Mouse (Mus musculus) neural tube, embryonic 11.5 days (tissue): ENCODE results near the gene Xcl1. TPM values are rescaled to one million over a fixed set of nuclear protein-coding genes. Genes with fewer than 3 reads are reported as not detected.

Source experiments
- ATAC-seq: fragments of 200-750 bp; cut with Nextera tagmentation; 2 replicates; pipeline ENCODE4 v1.8.0; 2017; ENCODE audit warnings: moderate number of reproducible peaks, mild to moderate bottlenecking, moderate TSS enrichment, moderate library complexity; ENCODE audit not compliant: insufficient read depth, low FRiP score, low TSS enrichment
- DNase-seq: peaks from one replicate; pipeline ENCODE4 v3.0.0-alpha.2; 2015; ENCODE audit warnings: low spot score
- H3K27ac ChIP-seq: fragments of 300-500 bp; sonication (generic); 2 replicates; pipeline ENCODE4 v1.5.1; 2014; ENCODE audit warnings: low read depth, mild to moderate bottlenecking, low read length
- H3K27me3 ChIP-seq: fragments of 300-500 bp; sonication (generic); 2 replicates; pipeline ENCODE4 v1.6.1; 2014; ENCODE audit warnings: mild to moderate bottlenecking, low read length, mixed read lengths; ENCODE audit not compliant: control insufficient read depth, insufficient read depth
- H3K36me3 ChIP-seq: fragments of 300-500 bp; sonication (generic); 2 replicates; pipeline ENCODE4 v1.6.1; 2014; ENCODE audit warnings: mild to moderate bottlenecking, low read length, moderate library complexity, mixed read lengths; ENCODE audit not compliant: control insufficient read depth, insufficient read depth
- H3K4me1 ChIP-seq: fragments of 300-500 bp; sonication (generic); 2 replicates; pipeline ENCODE4 v1.6.1; 2014; ENCODE audit warnings: low read length, mixed read lengths; ENCODE audit not compliant: control insufficient read depth, insufficient read depth
- H3K4me2 ChIP-seq: fragments of 300-500 bp; sonication (generic); 2 replicates; pipeline ENCODE4 v1.6.1; 2014; ENCODE audit warnings: low read depth, mild to moderate bottlenecking, moderate library complexity
- H3K4me3 ChIP-seq: fragments of 300-500 bp; sonication (generic); 2 replicates; pipeline ENCODE4 v1.5.1; 2014; ENCODE audit warnings: low read depth, low read length
- H3K9ac ChIP-seq: fragments of 300-500 bp; sonication (generic); 2 replicates; pipeline ENCODE4 v1.6.1; 2014; ENCODE audit warnings: mild to moderate bottlenecking, low read length
- H3K9me3 ChIP-seq: fragments of 300-500 bp; sonication (generic); 2 replicates; pipeline ENCODE4 v1.6.1; 2016; ENCODE audit warnings: low read length; ENCODE audit not compliant: control insufficient read depth
- WGBS: fragments of 180-500 bp; shearing (Covaris S2); extraction: QIAGEN DNeasy Blood & Tissue Kit; methylation state at CpG from one replicate; pipeline ENCODE4 v1.1.7; 2014; 5-methylcytosine and 5-hydroxymethylcytosine counted together
- polyA plus RNA-seq: library from polyadenylated mRNA; unstranded; fragments of >200 nt; fragmentation: Nextera tagmentation; extraction: Ambion mirVana; gene quantifications from 2 replicates; pipeline ENCODE4 v1.2.1, GENCODE M21; 2014

The Xcl1 gene
- polyA plus RNA-seq, 1 experiment from 2014 or later = not detected

DNA sequence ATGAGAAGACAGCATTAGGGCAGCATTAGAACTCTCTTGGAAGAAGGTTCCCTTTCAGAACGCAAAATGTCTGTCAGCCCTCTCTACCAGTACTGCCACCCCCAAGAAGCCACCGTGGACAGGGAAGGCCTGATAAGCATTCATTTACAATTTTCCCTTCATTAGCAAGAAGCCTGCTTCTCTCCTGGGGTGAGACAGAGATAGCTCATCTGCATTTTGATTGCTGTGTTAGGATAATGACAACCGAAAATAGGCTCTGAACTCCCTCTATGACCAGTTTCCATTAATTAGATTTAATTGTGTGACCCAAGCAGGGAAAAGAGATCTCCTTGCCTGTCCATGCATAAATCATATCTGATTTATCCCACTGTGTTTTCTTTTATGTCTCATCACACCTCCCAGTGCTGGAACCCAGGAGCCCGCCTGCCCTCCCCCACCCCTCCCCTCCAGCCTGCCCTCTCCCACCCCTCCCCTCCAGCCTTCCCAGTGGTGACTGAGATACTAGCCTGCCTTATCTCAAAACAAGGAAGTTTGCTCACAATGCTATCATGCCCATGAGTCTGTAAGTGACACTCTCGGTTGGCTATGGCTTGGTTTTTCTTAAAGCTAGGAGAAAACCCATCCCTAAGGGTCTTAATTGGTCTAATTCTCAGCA lies 38.0 kb downstream of the Xcl1 start:
- no peaks in the 10 kb centered on the region for H3K4me1 ChIP-seq
- 48% methylated on average over 5 of the region's 5 CpGs for WGBS
- no peak overlapping the region for H3K4me3 ChIP-seq
- no peak overlapping the region for H3K27ac ChIP-seq
- no peaks in the 10 kb centered on the region for H3K27me3 ChIP-seq
- ATAC-seq = no peak; the same call in 1 of the 2 replicates
- no peak overlapping the region for H3K4me2 ChIP-seq
- no peaks in the 10 kb centered on the region for H3K9me3 ChIP-seq
- H3K9ac ChIP-seq = no peak overlapping the region
- H3K36me3 ChIP-seq = no peaks in the 10 kb centered on the region
- peak; percentile 13 for DNase-seq

DNA sequence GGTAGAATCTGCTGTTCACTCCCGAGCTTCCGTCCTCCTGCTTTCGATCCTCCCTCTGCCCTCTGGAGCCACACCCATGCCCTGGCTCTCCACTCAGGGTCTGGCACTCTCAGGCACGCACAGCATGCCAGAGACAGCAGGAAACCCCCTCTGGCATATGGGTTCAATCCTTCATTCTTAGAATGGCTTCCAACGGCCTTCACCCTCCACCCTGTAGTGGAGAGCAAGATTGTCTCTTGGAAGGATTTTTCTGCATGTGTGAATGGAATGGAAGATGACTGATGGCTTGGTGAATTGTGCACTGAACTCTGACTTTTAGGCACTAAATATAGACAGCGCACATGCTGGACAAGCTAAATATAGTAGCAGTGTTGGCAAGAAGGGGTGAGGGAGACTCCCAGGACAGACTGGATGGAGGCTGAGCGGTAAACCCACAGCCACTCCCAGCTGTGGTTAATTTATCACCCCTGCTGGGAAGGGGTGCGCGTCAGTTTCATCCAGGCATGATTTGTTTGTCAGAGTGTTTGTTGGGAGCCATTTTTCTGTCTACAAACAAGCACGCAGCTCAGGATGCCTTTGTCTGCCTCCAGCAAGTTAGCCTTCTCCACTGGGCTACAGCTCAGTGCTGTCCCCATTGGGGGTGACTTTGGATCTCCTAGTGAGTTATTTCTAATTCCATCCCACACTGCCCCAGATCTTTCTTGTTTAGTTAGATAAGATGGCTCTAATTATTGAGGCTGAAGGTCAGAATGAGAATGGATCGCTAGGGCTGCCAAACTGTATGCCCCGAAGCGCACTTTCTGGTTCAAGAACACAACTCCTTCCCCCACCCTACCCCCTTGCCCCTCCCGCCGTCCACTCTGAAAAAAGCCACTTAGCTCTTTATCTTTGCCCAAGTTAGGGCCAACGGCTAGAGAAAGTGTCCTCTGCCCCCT lies 38.8 kb downstream of the Xcl1 start:
- Histone ChIP-seq H3K9me3 (no peaks in the 10 kb centered on the region), H3K27me3 (no peaks in the 10 kb centered on the region), H3K4me2 (no peak overlapping the region), H3K36me3 (no peaks in the 10 kb centered on the region), H3K4me1 (no peaks in the 10 kb centered on the region), H3K27ac (no peak overlapping the region), H3K4me3 (no peak overlapping the region), H3K9ac (no peak overlapping the region)
- WGBS = 62% methylated on average over 16 of the region's 16 CpGs
- ATAC-seq (no peak), DNase-seq (no peak)

- Histone ChIP-seq H3K4me2 (no peak overlapping the region), H3K9ac (no peak overlapping the region), H3K27ac (no peak overlapping the region), H3K9me3 (no peaks in the 10 kb centered on the region), H3K4me1 (no peaks in the 10 kb centered on the region), H3K4me3 (no peak overlapping the region), H3K27me3 (no peaks in the 10 kb centered on the region), H3K36me3 (no peaks in the 10 kb centered on the region)
- ATAC-seq (no peak), DNase-seq (no peak)
- 59% methylated on average over 2 of the region's 2 CpGs for WGBS
These were observed 39.5 kb downstream of the Xcl1 start for GRCm38 (mm10) chr1:164895806-164896205.

DNA sequence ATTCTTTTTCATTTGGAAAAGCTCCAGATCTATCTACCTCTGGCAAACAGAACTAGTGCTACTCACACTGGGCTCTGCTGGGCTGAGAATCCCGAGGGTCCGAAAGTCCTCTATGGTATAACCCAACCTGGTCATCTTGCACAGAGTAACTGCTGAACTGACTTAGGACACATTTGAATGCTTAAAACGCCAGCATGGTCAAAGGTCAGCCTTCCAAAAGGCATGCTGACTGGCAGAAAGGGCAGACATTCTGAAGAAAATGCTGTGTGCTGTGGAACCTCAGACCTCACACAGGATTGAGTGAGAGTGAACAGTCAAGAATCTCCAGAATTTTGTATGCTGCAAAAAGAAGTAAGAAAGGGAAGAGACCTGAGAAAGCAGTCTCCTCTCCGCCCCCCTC lies 45.0 kb downstream of the Xcl1 start:
- no peak overlapping the region for H3K4me3 ChIP-seq
- no peak overlapping the region for H3K9ac ChIP-seq
- H3K36me3 ChIP-seq = no peaks in the 10 kb centered on the region
- no peak overlapping the region for H3K4me2 ChIP-seq
- ATAC-seq (no peak), DNase-seq (no peak)
- H3K9me3 ChIP-seq = no peaks in the 10 kb centered on the region
- no peaks in the 10 kb centered on the region for H3K27me3 ChIP-seq
- no peaks in the 10 kb centered on the region for H3K4me1 ChIP-seq
- WGBS = 80% methylated on average over 4 of the region's 4 CpGs
- no peak overlapping the region for H3K27ac ChIP-seq

- no peaks in the 10 kb centered on the region for H3K4me1 ChIP-seq
- DNase-seq (no peak), ATAC-seq (no peak)
- H3K27ac ChIP-seq = no peak overlapping the region
- no peak overlapping the region for H3K4me3 ChIP-seq
- WGBS = 76% methylated on average over 6 of the region's 6 CpGs
- no peaks in the 10 kb centered on the region for H3K36me3 ChIP-seq
- no peak overlapping the region for H3K4me2 ChIP-seq
- no peak overlapping the region for H3K9ac ChIP-seq
- no peaks in the 10 kb centered on the region for H3K9me3 ChIP-seq
- no peaks in the 10 kb centered on the region for H3K27me3 ChIP-seq
These were observed 46.8 kb downstream of the Xcl1 start for GRCm38 (mm10) chr1:164888563-164888962.

GRCm38 (mm10) chr1:164887775-164888174 lies 47.6 kb downstream of the Xcl1 start:
- Histone ChIP-seq H3K27me3 (no peaks in the 10 kb centered on the region), H3K36me3 (no peaks in the 10 kb centered on the region), H3K9me3 (no peaks in the 10 kb centered on the region), H3K27ac (no peak overlapping the region), H3K4me3 (no peak overlapping the region), H3K4me1 (no peaks in the 10 kb centered on the region), H3K4me2 (no peak overlapping the region), H3K9ac (no peak overlapping the region)
- ATAC-seq = no peak
- WGBS = 88% methylated on average over 2 of the region's 2 CpGs
- DNase-seq = no peak

DNA sequence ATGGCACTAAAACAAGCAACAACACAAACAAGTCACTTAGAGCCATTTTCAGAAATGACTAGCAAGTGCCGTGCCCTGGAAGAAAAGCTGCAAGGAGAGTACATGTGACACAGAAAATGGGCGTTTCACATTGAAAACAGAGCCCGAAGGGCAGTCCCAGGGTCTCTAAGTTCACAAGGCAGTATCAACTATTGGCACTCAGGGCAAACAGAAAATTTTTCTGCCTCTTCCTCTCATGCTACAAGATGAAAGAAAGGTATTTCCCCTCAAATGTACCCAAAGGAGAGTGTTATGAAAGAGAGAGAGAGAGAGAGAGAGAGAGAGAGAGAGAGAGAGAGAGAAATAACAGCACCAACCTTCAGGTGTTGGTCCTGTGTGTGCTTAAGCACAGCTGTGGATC lies 53.4 kb downstream of the Xcl1 start:
- no peak overlapping the region for H3K9ac ChIP-seq
- H3K4me3 ChIP-seq = no peak overlapping the region
- 62% methylated on average over 3 of the region's 3 CpGs for WGBS
- no peak overlapping the region for H3K27ac ChIP-seq
- no peaks in the 10 kb centered on the region for H3K36me3 ChIP-seq
- no peak for ATAC-seq
- no peaks in the 10 kb centered on the region for H3K27me3 ChIP-seq
- H3K4me2 ChIP-seq = no peak overlapping the region
- H3K4me1 ChIP-seq = no peaks in the 10 kb centered on the region
- DNase-seq = no peak
- H3K9me3 ChIP-seq = no peaks in the 10 kb centered on the region
